Mouse (Mus musculus): Measurements from ENCODE around the gene Adam10.

Gene Adam10

GRCm38 (mm10) chr9:70678682-70679131 is at the start of gene Adam10:
Adam10 (plus strand) TSS chr9:70678997.
- DNase-seq = peak; percentile 99

GRCm38 (mm10) chr9:70629711-70630110 is 49.1 kb upstream of the Adam10 start:
- no peak for DNase-seq

- DNase-seq = no peak
These were observed 47.1 kb upstream of the Adam10 start for GRCm38 (mm10) chr9:70631665-70632064.

- DNase-seq = no peak
These were observed 42.0 kb upstream of the Adam10 start for GRCm38 (mm10) chr9:70636748-70637147.

- DNase-seq = no peak
These were observed 28.5 kb upstream of the Adam10 start for GRCm38 (mm10) chr9:70650260-70650659.

- no peak for DNase-seq
These were observed 27.8 kb upstream of the Adam10 start for GRCm38 (mm10) chr9:70650994-70651393.

- no peak for DNase-seq
These were observed 26.6 kb upstream of the Adam10 start for GRCm38 (mm10) chr9:70652221-70652620.

GRCm38 (mm10) chr9:70653875-70654274 is 24.9 kb upstream of the Adam10 start:
- DNase-seq = no peak

- DNase-seq = no peak
These were observed 24.3 kb upstream of the Adam10 start for GRCm38 (mm10) chr9:70654496-70654895.

GRCm38 (mm10) chr9:70655764-70656129 is 23.1 kb upstream of the Adam10 start:
- no peak for DNase-seq

GRCm38 (mm10) chr9:70656130-70657007 is 22.4 kb upstream of the Adam10 start, which contains the start of gene Gm10642:
Gm10642 (plus strand) TSS chr9:70656251.
- DNase-seq = peak; percentile 83

- DNase-seq = peak; percentile 100
These were observed 21.5 kb upstream of the Adam10 start, which contains the start of gene Mindy2 for GRCm38 (mm10) chr9:70657013-70657967. Mindy2 (minus strand) TSS chr9:70657174.

GRCm38 (mm10) chr9:70658266-70658665 is 20.5 kb upstream of the Adam10 start:
- no peak for DNase-seq

- no peak for DNase-seq
These were observed 13.9 kb upstream of the Adam10 start for GRCm38 (mm10) chr9:70664847-70665246.

GRCm38 (mm10) chr9:70665372-70666145 is 13.2 kb upstream of the Adam10 start:
- DNase-seq = no peak

- DNase-seq = no peak
These were observed 12.0 kb upstream of the Adam10 start for GRCm38 (mm10) chr9:70666811-70667210.

- peak; percentile 29 for DNase-seq
These were observed 10.7 kb upstream of the Adam10 start for GRCm38 (mm10) chr9:70668048-70668447.

GRCm38 (mm10) chr9:70669197-70669596 is 9.6 kb upstream of the Adam10 start:
- DNase-seq = no peak

GRCm38 (mm10) chr9:70670381-70670780 is 8.4 kb upstream of the Adam10 start:
- DNase-seq = no peak

- peak; percentile 80 for DNase-seq
These were observed 7.5 kb upstream of the Adam10 start for GRCm38 (mm10) chr9:70671278-70671677.

- peak; percentile 51 for DNase-seq
These were observed 6.8 kb upstream of the Adam10 start for GRCm38 (mm10) chr9:70671772-70672579.

- DNase-seq = no peak
These were observed 5.1 kb upstream of the Adam10 start for GRCm38 (mm10) chr9:70673656-70674055.
